Mouse (Mus musculus): Measurements from ENCODE around the gene Dop1b.

DNA sequence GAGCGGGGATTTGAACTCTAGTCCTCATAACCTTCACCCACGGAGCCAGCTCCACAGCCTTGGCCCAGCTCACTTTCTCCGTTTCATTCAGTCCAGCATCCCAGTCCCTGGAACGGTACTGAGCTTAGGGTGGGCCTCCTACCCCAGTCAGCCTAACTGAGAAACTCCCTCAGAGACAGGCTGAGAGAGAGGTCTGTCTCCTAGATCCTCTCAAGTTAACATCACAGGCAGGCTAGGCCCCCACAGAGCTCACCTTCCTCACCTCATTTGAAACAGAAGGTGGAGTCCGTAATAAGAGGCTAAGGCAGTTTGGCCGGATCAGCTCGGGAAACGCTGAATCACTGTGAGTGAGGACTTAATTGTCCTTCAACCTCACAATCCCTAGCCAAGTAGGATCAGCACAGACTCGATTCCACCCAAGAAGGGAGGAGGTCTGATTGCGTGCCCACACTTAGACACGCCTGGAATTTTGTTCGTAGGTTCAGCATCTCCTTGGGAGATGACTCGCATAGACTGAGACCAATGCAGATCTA lies 29.5 kb upstream of the Dop1b start:
- TF ChIP-seq POLR2A (IDR thresholded peaks at IDR 0.05; ENCODE audit: borderline replicate concordance, low read depth, low read length) (no peak), CTCF (IDR thresholded peaks at IDR 0.05; ENCODE audit: low read depth, low read length) (no peak)
